Mouse (Mus musculus) left cerebral cortex, postnatal 36 days (tissue): ENCODE data around the gene Ldb1. TPM values are rescaled to one million over a fixed set of nuclear protein-coding genes. Genes with fewer than 3 reads are reported as not detected.

Experiments
- DNase-seq, 2 experiments: peaks; one replicate each; pipeline ENCODE4 v3.0.0; 2021 to 2022; ENCODE audit warnings: low spot score in 2 of 2, mixed read lengths in 1 of 2
- intact Hi-C: fragments of 180-260 bp; cut with DNase I; formaldehyde crosslinking; loops from one replicate; pipeline ENCODE4 v1.15.1; 2025
- total RNA-seq, 2 experiments: library from RNA; stranded (reverse); gene quantifications; 2 replicates each; pipeline ENCODE4 v1.2.3; 2021

Ldb1 gene
- total RNA-seq, 2 experiments from 2014 or later, result 108 to 118 TPM

DNA sequence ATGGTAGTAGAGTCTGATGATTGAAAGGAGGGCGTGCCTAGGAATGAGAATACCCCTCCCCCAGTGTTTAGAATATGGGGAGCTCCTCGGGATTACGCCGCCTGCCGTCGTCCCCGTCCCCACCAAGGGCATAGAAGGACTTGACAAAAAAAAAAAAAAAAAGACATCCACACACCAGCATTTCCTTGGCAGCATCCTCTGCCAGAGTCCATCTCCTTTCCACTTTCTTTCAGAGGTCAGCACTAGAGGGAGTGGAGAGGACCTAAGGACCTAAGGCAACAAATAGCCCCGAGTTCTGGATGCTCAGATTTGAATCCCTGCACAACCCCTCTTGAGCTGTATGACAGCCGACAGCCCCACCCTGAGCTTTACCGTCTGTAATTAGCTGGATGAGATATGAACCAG lies 1.6 kb upstream of the Ldb1 start:
- no peak for DNase-seq

DNA sequence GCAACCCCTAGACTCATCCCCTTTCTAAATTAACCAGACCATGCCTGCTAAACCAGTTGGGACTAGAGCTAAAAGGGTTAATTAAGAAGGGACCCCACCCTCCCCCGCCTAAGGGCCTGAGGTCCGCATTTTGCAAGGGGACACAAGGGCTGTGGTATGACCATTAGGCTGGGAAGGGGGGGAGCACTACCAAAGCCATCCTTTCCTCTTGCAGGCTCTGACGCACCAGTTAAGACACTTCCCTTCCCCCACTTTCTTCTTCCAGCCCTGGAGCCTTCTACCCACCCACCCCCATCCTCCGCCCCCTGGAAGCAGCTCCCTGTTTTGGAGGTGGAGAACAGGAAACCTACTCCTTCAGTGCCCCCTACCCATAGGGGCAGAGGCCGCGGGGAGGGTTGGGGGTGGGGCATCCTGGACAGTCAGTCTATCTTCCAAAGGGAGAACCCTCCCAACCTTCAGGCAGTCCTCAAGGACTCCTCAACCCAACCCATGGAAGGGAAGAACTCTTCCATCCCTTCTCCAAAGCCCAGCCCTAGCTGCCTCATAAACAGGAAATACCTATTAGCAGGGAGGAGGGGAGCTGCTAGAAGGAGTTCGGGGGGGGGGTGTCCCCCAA lies 790 bp upstream of the Ldb1 start:
- intact Hi-C loops, result no loop called here
- peak; percentile 59 to 64 for DNase-seq

More for the DNA sequence above, 1.6 kb upstream of the Ldb1 start:
- intact Hi-C loops, result no loop called here

GRCm38 (mm10) chr19:46044271-46044992 lies 582 bp downstream of the Ldb1 start, which contains the start of gene Pprc1:
TSS of gene Pprc1 (plus strand) at chr19:46044886.
- intact Hi-C loops, result loop anchor here (5.0 kb wide), 1 partner anchor 47 kb away; the partner anchor contains the start of gene Armh3
- no peak for DNase-seq

- intact Hi-C loops, result loop anchor here (5.0 kb wide), 1 partner anchor 46 kb away; the partner anchor contains the start of gene Armh3
- no peak for DNase-seq
Measured at GRCm38 (mm10) chr19:46043380-46043779, 1.6 kb downstream of the Ldb1 start.

- peak in 1 of 2 experiments; percentile 62 for DNase-seq
- intact Hi-C loops, result loop anchor here (5.0 kb wide), 1 partner anchor 45 kb away; the partner anchor contains the start of gene Armh3
Measured at GRCm38 (mm10) chr19:46042476-46043011, 2.5 kb downstream of the Ldb1 start.

GRCm38 (mm10) chr19:46041933-46042475 lies 3.0 kb downstream of the Ldb1 start:
- intact Hi-C loops, result loop anchor here (5.0 kb wide), 1 partner anchor 45 kb away; the partner anchor contains the start of gene Armh3
- DNase-seq, result peak; percentile 68 to 75

GRCm38 (mm10) chr19:46041299-46041932 lies 3.6 kb downstream of the Ldb1 start:
- intact Hi-C loops, result loop anchor here (5.0 kb wide), 1 partner anchor 44 kb away; the partner anchor contains the start of gene Armh3
- DNase-seq, result no peak

DNA sequence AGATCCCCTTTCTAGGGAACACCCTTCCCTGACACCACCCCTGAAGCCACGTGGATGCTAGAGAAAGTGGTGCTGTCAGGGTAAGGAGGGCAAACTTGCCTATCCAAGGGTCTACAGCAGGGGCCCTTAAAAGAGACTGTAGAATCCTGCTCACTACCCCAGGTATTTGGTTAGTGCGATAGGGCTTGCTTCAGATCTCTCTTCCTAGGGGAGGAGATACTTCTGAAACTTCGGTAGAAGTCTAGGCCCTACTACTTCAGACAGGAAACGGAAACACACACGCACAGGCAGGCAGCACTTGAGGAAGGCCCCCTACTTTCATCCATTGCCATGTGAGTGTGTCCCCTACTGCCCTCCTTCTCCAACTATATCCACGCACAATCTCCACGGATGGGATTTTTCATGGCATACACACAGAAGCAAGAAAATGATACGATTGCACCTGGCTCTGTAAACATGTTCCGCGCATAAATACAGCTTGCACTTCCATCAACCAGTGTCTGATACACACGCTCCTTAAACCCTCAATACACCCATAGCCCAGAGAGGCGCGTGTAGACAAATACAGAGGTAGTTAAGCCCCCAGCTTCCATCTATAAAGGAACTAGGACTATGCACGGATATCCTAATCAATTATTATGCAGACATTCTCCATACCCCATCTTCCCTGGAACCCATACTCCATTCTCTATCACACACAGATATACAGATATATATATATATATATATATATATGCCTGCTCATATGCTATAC lies 4.7 kb downstream of the Ldb1 start:
- DNase-seq, result no peak
- intact Hi-C loops, result loop anchor here (5.0 kb wide), 1 partner anchor 43 kb away; the partner anchor contains the start of gene Armh3

DNA sequence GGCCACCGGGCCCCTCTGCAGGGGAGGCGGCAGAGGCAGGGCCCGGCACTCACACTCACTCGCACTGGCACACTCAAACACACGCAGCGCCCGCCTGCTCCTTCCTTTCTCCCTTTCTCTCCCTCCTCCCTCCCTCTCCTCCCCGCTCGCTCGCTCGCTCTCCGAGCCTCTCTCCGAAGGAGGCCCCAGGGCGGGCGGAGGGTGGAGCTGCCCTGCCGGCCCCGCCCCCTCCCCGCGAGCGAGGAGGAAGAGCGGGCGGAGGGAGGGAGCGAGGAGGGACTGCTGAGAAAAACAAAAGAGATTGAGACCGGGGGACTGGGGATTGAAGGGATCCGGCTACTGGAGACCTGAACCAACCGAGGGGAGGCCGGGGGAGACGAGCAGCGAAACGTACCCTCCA lies 5.5 kb downstream of the Ldb1 start:
- intact Hi-C loops, result no loop called here
- DNase-seq, result peak; percentile 78 to 89

- no peak for DNase-seq
- intact Hi-C loops, result no loop called here
Measured at GRCm38 (mm10) chr19:46038851-46039260, 6.2 kb downstream of the Ldb1 start.

DNA sequence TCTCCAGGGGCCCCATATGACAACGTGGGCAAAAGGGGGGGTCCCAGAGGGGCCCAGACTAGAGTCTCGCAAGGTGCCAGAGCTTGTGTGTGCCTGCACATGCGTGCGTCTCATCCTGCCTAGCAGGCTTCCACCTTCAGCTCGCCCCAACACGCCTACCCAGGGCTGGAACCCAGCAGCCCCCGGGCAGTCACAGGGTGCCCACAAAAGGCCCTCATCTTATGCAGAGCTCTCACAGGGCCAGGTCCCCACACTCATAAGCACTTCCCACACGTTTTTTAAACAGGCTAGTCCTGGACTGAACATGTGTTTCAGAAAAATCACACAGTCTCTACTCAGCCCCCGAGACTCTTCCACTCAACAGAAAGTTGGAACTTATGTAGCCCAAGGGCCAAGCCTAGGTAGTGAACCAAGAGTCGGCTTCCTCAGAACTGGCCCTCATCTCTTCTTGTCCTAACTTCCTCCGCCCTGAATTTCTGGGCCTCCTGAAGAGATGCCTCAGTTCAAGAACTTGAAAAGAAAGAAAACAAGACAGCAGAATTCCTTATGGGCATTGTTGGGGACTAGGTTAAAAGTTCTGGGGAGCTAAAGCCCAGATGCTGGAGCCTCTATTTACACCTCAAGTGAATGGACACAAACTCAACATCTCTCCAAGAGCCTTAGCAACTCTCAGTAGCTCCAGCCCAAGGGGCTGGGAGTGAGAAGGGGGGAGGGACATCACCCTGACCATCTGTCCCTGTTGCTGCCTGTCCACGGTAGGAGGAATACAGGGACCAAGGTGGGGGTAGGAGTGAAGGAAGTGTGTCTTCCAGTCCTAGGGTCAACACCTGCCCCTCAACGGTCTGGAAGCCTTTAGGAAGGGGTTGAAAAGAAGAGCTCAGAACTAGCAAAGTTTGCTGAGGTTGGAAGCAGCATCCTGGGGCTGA lies 6.8 kb downstream of the Ldb1 start:
- intact Hi-C loops, result no loop called here
- no peak for DNase-seq

- intact Hi-C loops, result no loop called here
- DNase-seq, result no peak
Measured at GRCm38 (mm10) chr19:46037243-46037924, 7.6 kb downstream of the Ldb1 start.

DNA sequence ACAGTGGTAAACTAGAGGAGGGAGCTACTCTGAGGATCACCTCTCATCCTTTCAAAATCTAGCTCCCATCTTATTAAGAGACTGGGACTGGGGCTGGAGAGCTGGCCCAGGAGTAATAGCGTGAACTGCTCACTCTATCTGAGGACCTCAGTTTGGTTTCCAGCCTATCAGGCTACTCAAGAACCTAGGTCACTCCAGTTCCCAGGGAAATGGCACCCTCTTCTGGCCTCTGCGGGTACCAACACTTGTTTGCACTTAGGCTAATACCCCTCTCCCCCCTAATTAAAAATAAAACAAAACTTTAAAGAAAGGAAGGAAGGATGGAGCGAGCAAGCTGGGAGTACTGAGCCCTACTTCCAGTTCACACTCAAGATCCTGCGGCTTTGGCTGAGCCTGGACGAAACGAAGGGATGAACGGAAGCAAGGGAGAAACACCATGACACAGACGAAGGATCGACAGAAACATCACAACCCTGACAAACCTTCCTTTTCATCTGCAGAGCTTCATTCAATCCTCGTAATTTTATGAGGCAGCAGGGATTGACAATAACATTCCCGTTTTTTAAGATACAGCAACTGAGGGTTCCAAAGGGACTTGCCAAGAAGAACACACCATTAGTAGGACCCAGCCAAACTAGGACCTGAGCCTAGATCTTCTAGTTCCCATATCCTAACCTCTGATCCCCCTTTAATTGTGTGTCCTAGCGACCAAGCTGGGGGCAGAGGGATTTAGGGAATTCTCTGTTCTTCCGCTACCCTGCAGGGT lies 8.4 kb downstream of the Ldb1 start:
- intact Hi-C loops, result no loop called here
- DNase-seq, result no peak

DNA sequence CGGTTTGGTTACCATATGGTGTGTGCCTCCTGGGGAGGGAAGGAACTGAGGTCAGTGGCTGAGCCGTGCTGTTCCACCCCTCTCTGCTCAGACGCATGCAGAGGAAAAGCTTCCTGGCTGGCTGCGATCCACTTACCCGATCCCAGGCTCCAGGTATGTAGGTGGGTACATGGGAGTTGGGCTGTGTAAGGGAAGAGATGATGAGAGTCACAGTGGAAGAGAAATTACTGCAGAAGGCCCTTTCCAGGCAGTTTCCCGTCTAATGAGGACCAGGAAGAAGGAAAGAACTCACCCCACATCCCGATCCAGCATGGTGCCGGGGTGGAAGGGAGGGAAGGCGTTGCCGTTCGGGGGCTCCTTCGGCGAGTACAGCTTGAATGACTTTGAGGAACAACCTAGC lies 9.0 kb downstream of the Ldb1 start:
- intact Hi-C loops, result no loop called here
- no peak for DNase-seq

DNA sequence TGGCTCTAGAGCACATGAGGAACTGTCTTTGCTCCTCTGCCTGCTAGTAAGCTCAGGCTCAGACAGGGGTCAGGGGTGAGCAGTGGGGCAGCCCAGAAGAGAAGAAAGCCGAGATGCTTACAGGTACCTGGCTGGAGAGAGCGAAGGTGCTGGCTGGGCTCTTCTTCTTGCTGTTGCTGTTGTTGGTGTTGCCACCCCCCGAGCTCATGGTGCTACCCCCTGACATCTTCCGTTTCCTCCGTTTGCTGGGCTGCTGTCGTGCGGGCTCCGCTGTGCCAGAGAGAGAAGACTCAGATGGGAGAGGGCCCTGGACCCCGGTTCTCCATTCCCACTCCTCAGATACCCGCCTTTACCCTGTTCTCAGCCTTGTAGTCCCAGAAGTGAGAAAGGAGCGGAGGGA lies 11.1 kb downstream of the Ldb1 start:
- no peak for DNase-seq
- intact Hi-C loops, result no loop called here

DNA sequence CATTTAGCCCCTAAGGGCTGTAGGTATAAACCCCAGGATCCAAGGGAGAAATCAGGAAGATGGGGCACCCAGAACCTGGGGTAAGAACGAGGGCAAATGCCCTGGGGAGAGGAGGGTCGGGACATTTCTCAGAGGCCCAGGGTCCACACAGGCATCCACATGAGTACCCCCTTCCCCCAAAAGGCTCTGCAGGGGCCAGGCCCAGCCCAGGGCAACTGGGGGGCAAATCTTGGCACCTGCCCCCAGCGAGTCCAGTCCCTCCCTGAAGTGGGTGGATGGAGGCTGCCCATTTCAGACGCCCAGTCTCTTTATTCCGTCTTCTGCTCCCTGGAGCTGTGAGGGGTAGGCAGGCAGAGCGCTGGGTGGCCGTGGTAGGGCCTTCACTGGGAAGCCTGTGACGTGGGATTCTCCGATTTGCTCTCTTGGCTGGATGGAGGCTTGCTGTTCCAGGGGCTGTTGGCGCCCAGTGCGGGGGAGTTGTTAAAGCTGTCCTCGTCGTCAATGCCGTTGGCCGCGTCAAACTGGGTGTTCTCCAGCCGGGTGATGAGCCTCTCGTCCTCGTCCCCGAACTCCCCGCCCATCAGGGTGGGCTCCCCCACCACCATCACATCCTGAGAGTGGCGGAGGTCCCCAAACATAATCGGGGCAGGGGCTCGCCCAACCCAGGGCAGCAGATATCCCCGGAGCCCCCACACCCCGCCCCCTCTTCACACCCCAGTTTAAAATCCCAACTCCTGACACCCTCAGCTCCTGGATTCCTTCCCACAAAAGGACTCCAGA lies 12.1 kb downstream of the Ldb1 start:
- peak; percentile 52 to 65 for DNase-seq
- intact Hi-C loops, result no loop called here
